Mouse (Mus musculus) MEL (cell line): ENCODE measurements around the gene Prss48. TPM values are rescaled to one million over a fixed set of nuclear protein-coding genes. Genes with fewer than 3 reads are reported as not detected.

Source experiments
- DNase-seq: peaks from one replicate; pipeline ENCODE4 v3.0.0; 2011; ENCODE audit warnings: low read depth, low spot score
- H3K27ac ChIP-seq: 2 replicates; pipeline ENCODE4 v1.5.1; 2012; ENCODE audit warnings: low read depth, mild to moderate bottlenecking, control low read depth, low read length, moderate library complexity; ENCODE audit not compliant: control insufficient read depth
- H3K27me3 ChIP-seq, 2 experiments: fragments of 150-350 bp in 1 of 2; sonication (generic) in 1 of 2; 2 replicates each; pipeline ENCODE4 v1.6.1; 2012; ENCODE audit warnings: low read length in 2 of 2, mild to moderate bottlenecking in 2 of 2, improper control_type of control experiment in 1 of 2, moderate library complexity in 1 of 2; ENCODE audit not compliant: insufficient read depth in 2 of 2, control insufficient read depth in 1 of 2
- H3K36me3 ChIP-seq, 2 experiments: 2 replicates each; pipeline ENCODE4 v1.6.1; 2012 to 2014; ENCODE audit warnings: low read length in 2 of 2, improper control_type of control experiment in 1 of 2, inconsistent platforms in 1 of 2, mild to moderate bottlenecking in 1 of 2; ENCODE audit not compliant: insufficient read depth in 2 of 2, control insufficient read depth in 1 of 2
- H3K4me1 ChIP-seq, 2 experiments: fragments of 150-350 bp in 1 of 2; sonication (generic) in 1 of 2; 2 replicates each; pipeline ENCODE4 v1.6.1; 2012; ENCODE audit warnings: low read length in 2 of 2, improper control_type of control experiment in 1 of 2, mild to moderate bottlenecking in 1 of 2; ENCODE audit not compliant: insufficient read depth in 2 of 2, control insufficient read depth in 1 of 2
- H3K4me3 ChIP-seq, 2 experiments: fragments of 150-350 bp in 1 of 2; sonication (generic) in 1 of 2; 2 replicates each; pipeline ENCODE4 v1.5.1; 2012; ENCODE audit warnings: low read depth in 2 of 2, low read length in 2 of 2, mild to moderate bottlenecking in 2 of 2, moderate library complexity in 2 of 2, control low read depth in 1 of 2, improper control_type of control experiment in 1 of 2; ENCODE audit not compliant: control insufficient read depth in 1 of 2, insufficient read depth in 1 of 2
- H3K79me2 ChIP-seq: 2 replicates; pipeline ENCODE4 v1.6.1; 2012; ENCODE audit warnings: mild to moderate bottlenecking, low read length, moderate library complexity; ENCODE audit not compliant: control insufficient read depth, poor library complexity, insufficient read depth
- H3K9ac ChIP-seq: 2 replicates; pipeline ENCODE4 v1.6.1; 2012; ENCODE audit warnings: low read depth, mild to moderate bottlenecking, control low read depth, low read length, moderate library complexity; ENCODE audit not compliant: control insufficient read depth, poor library complexity, severe bottlenecking
- H3K9me3 ChIP-seq: fragments of 150-350 bp; sonication (generic); replicated peaks from 2 replicates; pipeline ENCODE4 v1.6.1; 2012; ENCODE audit warnings: mild to moderate bottlenecking, low read length, improper control_type of control experiment, moderate library complexity; ENCODE audit not compliant: insufficient read depth
- BHLHE40 ChIP-seq: IDR thresholded peaks from 2 replicates; pipeline ENCODE4 v1.6.1; 2012; ENCODE audit warnings: low read depth, mild to moderate bottlenecking, inconsistent platforms, low read length, improper control_type of control experiment, borderline replicate concordance
- CTCF ChIP-seq, 3 experiments: IDR thresholded peaks in 2 of 3; conservative IDR thresholded peaks in 1 of 3; 2 replicates each; pipeline ENCODE4 v1.5.1; 2011 to 2012; ENCODE audit warnings: low read length in 3 of 3, low read depth in 2 of 3, mild to moderate bottlenecking in 2 of 3, improper control_type of control experiment in 1 of 3, inconsistent platforms in 1 of 3, mixed read lengths in 1 of 3, moderate library complexity in 1 of 3; ENCODE audit not compliant: control insufficient read depth in 1 of 3, insufficient read depth in 1 of 3, poor library complexity in 1 of 3, severe bottlenecking in 1 of 3
- ETS1 ChIP-seq: IDR thresholded peaks from 2 replicates; pipeline ENCODE4 v1.6.1; 2012; ENCODE audit warnings: low read depth, mild to moderate bottlenecking, inconsistent platforms, low read length, improper control_type of control experiment, moderate library complexity
- MAFK ChIP-seq: IDR thresholded peaks from 2 replicates; pipeline ENCODE4 v1.6.1; 2011; ENCODE audit warnings: low read depth, mild to moderate bottlenecking, low read length, improper control_type of control experiment, borderline replicate concordance
- MAX ChIP-seq: IDR thresholded peaks from 2 replicates; pipeline ENCODE4 v1.6.1; 2011; ENCODE audit warnings: low read length, improper control_type of control experiment
- MEF2A ChIP-seq: IDR thresholded peaks from 2 replicates; pipeline ENCODE4 v1.6.1; 2014; ENCODE audit warnings: low read depth, mild to moderate bottlenecking, inconsistent platforms, low read length, improper control_type of control experiment; ENCODE audit not compliant: poor library complexity, insufficient replicate concordance, severe bottlenecking; ENCODE audit errors: extremely low read depth
- MYB ChIP-seq: IDR thresholded peaks from 2 replicates; pipeline ENCODE4 v1.6.1; 2011; ENCODE audit warnings: mild to moderate bottlenecking, low read depth, low read length, improper control_type of control experiment
- POLR2AphosphoS5 ChIP-seq: IDR thresholded peaks from 2 replicates; pipeline ENCODE4 v1.6.1; 2012; ENCODE audit warnings: low read depth, borderline replicate concordance, mild to moderate bottlenecking, inconsistent platforms, low read length, moderate library complexity, mixed read lengths
- USF2 ChIP-seq, 2 experiments: IDR thresholded peaks; 2 replicates each; pipeline ENCODE4 v1.6.1; 2011 to 2012; ENCODE audit warnings: improper control_type of control experiment in 2 of 2, low read length in 2 of 2, borderline replicate concordance in 1 of 2, inconsistent platforms in 1 of 2, low read depth in 1 of 2, mild to moderate bottlenecking in 1 of 2; ENCODE audit not compliant: insufficient read depth in 1 of 2
- ZMIZ1 ChIP-seq: IDR thresholded peaks from 2 replicates; pipeline ENCODE4 v1.6.1; 2012; ENCODE audit warnings: low read depth, mild to moderate bottlenecking, inconsistent platforms, low read length, improper control_type of control experiment, moderate library complexity
- polyA plus RNA-seq, 2 experiments: library from polyadenylated mRNA; stranded (reverse) in 1 of 2; unstranded in 1 of 2; fragments of >175 nt in 1 of 2; fragments of >200 nt in 1 of 2; gene quantifications; 2 replicates each; pipeline versions ENCODE4 v1.2.1 to v1.2.4; 2012; ENCODE audit warnings: low replicate concordance in 2 of 2, low read depth in 1 of 2; ENCODE audit not compliant: insufficient read length in 2 of 2, insufficient read depth in 1 of 2, missing spikeins in 1 of 2
- total RNA-seq: library from RNA; depleted of rRNA; stranded (reverse); fragments of 300-350 nt; gene quantifications from 2 replicates; pipeline ENCODE4 v1.2.3, GENCODE M21; 2012; rRNA removed

Prss48 gene
- total RNA-seq: not detected in 2 replicates
- not detected for polyA plus RNA-seq

DNA sequence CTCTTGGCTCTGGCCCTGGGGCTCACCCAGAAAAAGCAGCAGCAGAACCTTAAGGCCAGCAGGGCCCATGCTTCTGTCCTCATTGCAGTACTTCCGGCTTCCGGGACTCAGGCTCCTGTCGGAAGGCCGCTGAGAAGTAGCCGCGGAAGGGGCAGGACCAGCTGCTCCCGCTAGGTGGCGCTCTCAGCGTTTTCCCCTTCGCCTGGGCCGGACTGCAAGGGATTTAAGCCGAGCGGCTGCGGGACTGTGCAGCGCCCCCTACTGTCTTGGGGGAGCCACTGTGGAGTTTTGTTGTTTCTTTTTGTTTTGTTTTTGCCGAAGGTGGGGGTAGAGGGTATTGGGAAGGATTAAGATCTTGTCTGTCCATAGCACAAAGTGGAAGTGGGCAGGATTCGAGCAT lies at the start of gene Prss48:
Gene Prss48 (minus strand): TSS at position 69 of the 400 bp plus-strand sequence.
- Histone ChIP-seq H3K4me3 (no peak within 1 kb of the TSS), H3K79me2 (no peaks in the 10 kb centered on the region), H3K27ac (no peak within 1 kb of the TSS), H3K27me3 (no peaks in the 10 kb centered on the region), H3K4me1 (no peaks in the 10 kb centered on the region), H3K9me3 (no peaks in the 10 kb centered on the region), H3K36me3 (no peaks in the 10 kb centered on the region), H3K9ac (no peak within 1 kb of the TSS)
- DNase-seq: no peak
- TF ChIP-seq CTCF (IDR thresholded peaks at IDR 0.05 in 2 of 3, conservative IDR thresholded peaks at IDR 0.05 in 1 of 3; ENCODE audit: control insufficient read depth in 1 of 3, insufficient read depth in 1 of 3, low read depth in 2 of 3, low read length in 3 of 3, poor library complexity in 1 of 3, severe bottlenecking in 1 of 3): peak in 2 of 3 experiments; percentile 13 to 34; a peak in 2 of 6 replicates
- TF ChIP-seq MAX: no peak
- TF ChIP-seq MAFK: no peak
- TF ChIP-seq BHLHE40: no peak
- no peak for TF ChIP-seq MYB

GRCm38 (mm10) chr3:86049041-86049440 lies 46.8 kb upstream of the Prss48 start:
- no peaks in the 10 kb centered on the region for H3K79me2 ChIP-seq
- H3K27ac ChIP-seq: no peak overlapping the region
- TF ChIP-seq POLR2AphosphoS5: no peak
- no peak for TF ChIP-seq CTCF (IDR thresholded peaks at IDR 0.05 in 2 of 3, conservative IDR thresholded peaks at IDR 0.05 in 1 of 3; ENCODE audit: control insufficient read depth in 1 of 3, insufficient read depth in 1 of 3, low read depth in 2 of 3, low read length in 3 of 3, poor library complexity in 1 of 3, severe bottlenecking in 1 of 3)
- TF ChIP-seq MEF2A: no peak
- no peak for TF ChIP-seq ETS1
- no peak for TF ChIP-seq ZMIZ1
- TF ChIP-seq, all 39 proteins: peak for 0
- Histone ChIP-seq H3K27me3 (no peaks in the 10 kb centered on the region; a peak in 1 of 4 replicates), H3K9me3 (no peaks in the 10 kb centered on the region), H3K4me1 (no peaks in the 10 kb centered on the region), H3K4me3 (no peak overlapping the region), H3K36me3 (no peaks in the 10 kb centered on the region), H3K9ac (no peak overlapping the region)
- DNase-seq: peak; percentile 8

- H3K79me2 ChIP-seq: no peaks in the 10 kb centered on the region
Measured at GRCm38 (mm10) chr3:86047686-86048408, 45.6 kb upstream of the Prss48 start.

More at GRCm38 (mm10) chr3:86047686-86048408, 45.6 kb upstream of the Prss48 start:
- Histone ChIP-seq H3K9me3 (no peaks in the 10 kb centered on the region), H3K4me3 (no peak overlapping the region), H3K4me1 (no peaks in the 10 kb centered on the region), H3K36me3 (no peaks in the 10 kb centered on the region), H3K27ac (no peak overlapping the region), H3K9ac (no peak overlapping the region), H3K27me3 (peaks cover 0 to 1% of the 10 kb centered on the region in 2 experiments; a peak in 1 of 4 replicates)
- no peak for TF ChIP-seq USF2 (IDR thresholded peaks at IDR 0.05; ENCODE audit: borderline replicate concordance in 1 of 2, insufficient read depth in 1 of 2, low read depth in 1 of 2, low read length in 2 of 2)
- peak in 1 of 3 experiments; percentile 18; a peak in 1 of 6 replicates for TF ChIP-seq CTCF (IDR thresholded peaks at IDR 0.05 in 2 of 3, conservative IDR thresholded peaks at IDR 0.05 in 1 of 3; ENCODE audit: control insufficient read depth in 1 of 3, insufficient read depth in 1 of 3, low read depth in 2 of 3, low read length in 3 of 3, poor library complexity in 1 of 3, severe bottlenecking in 1 of 3)
- DNase-seq: no peak
